Mouse (Mus musculus): ENCODE data around the gene Fkbp6.

Fkbp6 gene

DNA sequence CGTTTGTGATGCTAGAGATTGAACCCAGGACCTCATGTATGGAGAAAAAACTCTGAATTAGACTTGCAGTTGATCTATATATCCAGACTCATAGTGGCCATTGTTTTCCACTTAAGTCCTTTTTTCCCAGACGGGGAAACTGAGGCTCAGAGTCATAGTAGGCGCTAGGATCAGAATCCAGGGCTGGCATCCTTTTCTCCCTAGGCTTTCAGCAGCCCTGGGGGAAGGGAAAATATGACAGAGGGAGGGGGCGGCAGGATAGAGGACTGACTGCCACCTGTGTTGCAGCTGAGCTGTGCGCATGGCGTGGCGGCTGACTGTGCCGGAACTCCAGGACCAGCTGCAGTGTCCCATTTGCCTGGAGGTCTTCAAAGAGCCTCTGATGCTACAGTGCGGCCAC is 3.2 kb upstream of the Fkbp6 start, which contains the start of gene Trim50:
Trim50 (plus strand) TSS at position 301 of the 400 bp plus-strand sequence.
- 69% methylated on average over 9 of the region's 9 CpGs for WGBS

DNA sequence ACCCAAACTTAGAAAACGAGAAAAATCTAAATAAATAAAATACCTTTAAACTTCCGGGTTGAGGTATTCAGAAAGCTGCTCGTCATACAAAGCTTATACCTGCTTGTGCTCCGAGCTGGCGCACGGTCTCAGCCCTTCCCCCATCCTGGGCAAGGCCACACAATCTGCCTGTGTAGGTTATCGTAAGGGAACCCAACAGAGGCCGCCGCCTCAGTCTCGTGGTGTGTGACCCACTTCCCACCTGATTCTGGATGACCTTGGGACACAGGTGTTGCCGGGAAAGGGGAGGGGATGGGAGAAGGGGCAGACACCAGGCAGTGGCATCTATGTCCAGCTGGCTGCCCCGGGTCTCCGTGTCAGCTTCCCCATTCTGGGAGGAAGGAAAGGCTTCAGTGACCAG is 1.8 kb upstream of the Fkbp6 start:
- 89% methylated on average over 13 of the region's 13 CpGs for WGBS

DNA sequence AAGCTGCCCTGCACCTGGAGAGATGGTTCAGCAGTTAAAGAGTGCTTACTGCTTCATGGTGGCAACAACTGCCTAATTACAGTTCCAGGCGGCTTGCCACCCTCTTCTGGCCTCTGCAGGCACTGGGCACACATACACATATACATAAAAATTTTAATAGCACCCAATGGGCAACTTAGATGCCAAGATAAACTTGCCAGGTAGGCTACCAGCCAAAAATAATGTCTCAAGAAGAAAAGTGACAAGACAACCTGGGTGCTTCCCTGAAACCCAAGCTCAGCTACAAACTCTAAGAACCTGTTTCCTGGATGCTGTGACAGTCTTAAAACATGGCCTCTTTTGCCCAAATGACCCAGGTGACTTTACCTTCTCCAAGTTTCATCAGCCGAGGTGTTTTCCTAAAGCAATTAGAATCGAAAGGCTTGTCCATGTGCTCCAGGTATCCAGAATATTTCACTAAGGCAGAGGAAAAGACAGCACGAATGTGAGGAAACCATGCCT is 2.3 kb downstream of the Fkbp6 start:
- 72% methylated on average over 4 of the region's 4 CpGs for WGBS

DNA sequence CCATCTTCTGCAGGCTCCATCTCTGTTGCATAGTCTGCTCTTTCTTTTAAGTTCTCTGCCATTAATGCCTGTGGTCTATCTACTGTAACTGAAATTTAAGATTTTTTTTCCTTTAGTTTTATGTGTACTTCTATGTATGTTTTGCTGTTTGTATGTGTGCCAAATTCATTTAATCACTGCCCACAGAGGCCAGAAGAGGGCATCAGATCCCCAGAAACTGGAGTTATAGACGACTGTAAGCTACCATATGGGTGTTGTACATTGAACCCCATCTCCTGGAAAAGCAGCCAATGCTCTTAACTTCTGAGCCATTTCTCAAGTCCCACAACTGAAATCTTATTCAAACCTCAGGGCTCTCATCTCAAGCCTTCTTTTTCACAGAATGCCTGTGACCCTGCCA is 3.4 kb downstream of the Fkbp6 start:
- 37% methylated on average over 1 of the region's 1 CpGs for WGBS

DNA sequence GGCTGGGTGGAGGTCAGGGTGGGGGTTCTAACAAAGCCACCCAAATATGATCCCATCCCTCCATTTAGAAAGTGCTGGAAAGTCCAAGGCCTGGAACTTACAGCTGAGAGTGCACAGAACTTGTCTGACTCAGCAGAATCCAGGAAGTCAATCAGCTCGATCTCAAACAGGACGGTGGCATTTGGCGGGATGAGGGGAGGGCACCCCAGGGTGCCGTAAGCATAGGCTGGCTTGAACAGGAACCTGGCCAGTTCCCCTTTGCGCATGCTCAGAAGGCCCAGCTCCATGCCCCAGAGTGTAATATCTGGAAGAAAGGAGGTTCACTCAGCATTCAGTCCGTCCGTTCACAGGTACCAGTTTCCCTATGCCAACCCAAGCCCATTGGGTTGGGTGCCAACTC is 3.9 kb downstream of the Fkbp6 start:
- 62% methylated on average over 7 of the region's 7 CpGs for WGBS

DNA sequence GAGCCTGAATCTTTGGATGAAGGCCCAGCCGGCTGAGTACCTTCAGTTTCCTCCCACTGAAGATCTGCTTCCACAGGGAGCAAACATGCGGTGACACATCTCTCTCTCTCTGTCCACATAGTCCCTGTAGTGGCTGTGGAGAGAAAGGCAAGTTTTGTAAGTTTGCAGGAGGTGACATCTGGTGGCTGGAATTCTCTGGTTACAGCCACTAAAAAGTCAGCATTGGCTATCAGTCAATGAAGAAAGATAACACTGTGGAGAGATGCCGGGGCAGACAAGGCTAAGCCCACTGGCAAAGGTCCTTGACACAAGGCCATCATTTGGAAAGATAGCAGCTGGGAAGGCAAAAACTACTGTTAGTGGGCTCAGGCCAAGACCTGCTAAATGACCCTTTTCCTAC is 12.3 kb downstream of the Fkbp6 start:
- WGBS, result 60% methylated on average over 3 of the region's 3 CpGs

DNA sequence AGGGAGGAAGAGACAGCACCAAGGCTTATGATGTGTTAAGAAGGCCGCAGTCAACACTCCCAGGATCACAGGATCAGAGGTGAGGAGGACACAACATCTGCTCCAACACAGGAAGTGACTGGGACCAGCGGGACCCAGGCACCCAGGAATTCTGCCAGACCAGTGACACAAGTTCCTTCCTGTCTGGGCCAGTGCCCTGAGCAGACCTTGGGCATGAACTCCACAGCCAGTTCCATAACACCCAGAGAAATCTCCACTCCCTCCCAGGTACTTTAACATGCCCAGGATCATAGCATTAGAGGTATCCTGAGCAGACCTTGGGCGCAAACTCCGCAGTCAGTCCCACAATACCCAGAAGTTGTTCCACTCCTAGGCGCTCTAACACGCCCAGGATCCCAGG is 18.7 kb downstream of the Fkbp6 start:
- 84% methylated on average over 6 of the region's 6 CpGs for WGBS

DNA sequence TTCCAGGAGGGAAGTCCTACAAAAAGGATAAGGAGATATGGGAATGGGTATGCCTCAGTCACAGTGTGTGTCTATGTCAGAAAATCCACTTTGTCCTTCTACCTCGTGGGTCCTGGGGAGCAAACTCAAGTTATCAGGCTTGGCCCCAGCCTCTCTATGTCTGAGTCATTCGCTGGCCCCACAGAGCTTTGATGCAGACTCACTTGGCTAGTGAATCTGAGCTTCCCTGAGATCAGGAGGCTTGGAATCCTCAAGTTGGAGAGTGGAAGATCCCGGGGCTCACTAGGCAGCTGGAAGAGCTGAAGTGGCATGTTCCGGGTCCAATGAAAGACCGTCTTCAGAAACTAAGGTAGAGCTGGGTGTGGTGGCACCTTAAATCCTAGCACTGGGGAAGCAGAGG is 19.6 kb downstream of the Fkbp6 start:
- 88% methylated on average over 5 of the region's 5 CpGs for WGBS

DNA sequence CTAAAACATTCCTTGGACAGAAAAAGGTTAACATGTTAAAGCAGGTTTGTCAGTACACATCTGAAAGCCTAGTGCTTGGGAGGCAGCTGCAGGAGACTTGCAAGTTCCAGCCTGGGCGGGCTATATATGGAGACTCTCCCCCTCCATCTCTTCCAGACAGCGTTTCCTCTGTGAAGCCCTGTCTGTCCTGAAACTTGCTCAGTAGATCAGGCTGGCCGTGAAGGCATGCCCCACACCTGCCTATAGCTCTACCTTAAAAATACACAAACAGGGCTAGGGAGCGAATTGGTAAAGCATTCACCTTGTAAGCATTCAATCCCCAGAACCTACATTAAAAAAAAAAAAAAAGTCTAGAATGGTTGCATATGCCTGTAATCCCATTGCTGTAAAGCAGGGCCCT is 20.4 kb downstream of the Fkbp6 start:
- WGBS, result 82% methylated on average over 4 of the region's 4 CpGs

DNA sequence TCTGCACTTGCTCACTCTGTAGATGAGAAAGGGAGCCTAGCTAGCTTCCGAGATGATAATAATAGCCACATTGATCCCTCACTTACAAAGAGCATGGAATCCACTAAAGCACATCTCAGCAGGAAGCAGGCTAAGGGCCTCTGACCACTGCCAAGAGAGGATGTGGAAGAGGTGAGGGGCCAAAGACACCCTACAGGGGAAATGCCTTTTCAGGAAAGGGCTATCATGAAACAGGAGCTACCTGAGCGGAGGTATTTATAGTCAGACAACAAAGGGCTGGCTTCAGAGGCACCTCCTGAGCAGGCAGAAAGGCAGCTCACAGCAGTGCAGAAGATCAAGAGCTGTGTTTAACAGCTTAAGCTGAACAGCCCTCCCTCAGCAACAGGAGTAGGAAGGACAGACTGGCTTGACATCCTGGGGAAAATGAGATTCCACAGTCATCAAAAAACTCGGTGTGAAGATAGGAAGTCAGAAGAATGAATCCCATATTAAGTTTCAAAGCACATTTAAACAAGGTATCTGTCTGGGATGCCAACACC is 23.7 kb downstream of the Fkbp6 start:
- WGBS, result 50% methylated on average over 3 of the region's 3 CpGs

DNA sequence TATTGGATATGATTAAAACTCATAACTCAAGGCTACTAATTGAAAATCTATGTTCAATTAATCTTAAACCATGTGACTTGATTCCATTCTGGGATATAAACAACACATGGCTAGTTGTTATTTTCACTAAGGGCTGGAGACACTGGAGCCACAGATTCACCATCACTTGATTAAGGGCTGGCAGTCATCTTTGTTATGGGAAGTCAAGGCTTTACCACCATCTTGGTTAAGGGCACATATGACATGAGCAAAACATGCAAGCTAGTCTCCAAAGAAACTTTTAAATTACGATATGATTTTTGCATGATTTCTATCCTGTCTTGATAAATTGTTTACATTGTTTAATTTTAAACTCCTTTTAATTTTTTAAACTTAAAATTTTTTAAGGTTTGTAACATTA is 27.6 kb downstream of the Fkbp6 start:
- WGBS, result 90% methylated on average over 1 of the region's 1 CpGs

DNA sequence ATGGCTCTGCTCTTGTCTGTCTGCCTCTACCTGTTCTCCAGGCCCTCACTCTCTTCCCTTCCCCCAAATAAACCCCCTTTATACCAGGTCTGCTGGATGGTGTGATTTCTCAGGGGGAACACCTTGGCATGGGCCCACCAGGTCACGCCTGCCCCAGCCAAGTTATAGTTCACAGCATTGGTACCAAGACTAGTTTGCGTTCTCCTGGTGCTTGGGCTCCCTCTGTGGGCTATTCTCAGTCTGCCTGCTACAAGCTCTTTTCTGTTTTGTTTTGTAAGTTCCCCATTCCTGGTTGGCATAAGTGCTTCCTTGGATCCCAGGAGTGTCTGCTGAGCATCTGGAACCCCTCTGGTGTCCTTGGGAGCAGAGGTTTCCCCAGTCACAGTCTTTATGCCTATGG is 30.0 kb downstream of the Fkbp6 start:
- WGBS, result 61% methylated on average over 2 of the region's 2 CpGs

DNA sequence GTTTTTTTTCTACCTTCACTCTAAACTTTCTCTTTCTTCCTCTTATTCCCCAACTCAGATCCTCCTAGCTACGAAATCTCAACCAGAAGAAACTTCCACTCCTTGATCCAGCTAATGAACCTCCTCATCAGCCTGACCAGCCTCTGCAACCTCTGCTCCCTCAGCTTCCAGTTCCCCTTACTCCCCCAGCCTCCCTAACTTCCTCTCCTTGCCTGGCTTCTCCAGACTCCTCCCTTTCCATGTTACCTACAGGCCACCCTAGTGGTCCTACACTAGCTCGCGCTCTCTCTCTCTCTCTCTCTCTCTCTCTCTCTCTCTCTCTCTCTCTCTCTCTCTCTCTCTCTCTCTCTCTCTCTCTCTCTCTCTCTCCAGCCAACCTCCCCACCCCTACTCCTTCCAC is 33.7 kb downstream of the Fkbp6 start:
- WGBS, result 91% methylated on average over 3 of the region's 3 CpGs

DNA sequence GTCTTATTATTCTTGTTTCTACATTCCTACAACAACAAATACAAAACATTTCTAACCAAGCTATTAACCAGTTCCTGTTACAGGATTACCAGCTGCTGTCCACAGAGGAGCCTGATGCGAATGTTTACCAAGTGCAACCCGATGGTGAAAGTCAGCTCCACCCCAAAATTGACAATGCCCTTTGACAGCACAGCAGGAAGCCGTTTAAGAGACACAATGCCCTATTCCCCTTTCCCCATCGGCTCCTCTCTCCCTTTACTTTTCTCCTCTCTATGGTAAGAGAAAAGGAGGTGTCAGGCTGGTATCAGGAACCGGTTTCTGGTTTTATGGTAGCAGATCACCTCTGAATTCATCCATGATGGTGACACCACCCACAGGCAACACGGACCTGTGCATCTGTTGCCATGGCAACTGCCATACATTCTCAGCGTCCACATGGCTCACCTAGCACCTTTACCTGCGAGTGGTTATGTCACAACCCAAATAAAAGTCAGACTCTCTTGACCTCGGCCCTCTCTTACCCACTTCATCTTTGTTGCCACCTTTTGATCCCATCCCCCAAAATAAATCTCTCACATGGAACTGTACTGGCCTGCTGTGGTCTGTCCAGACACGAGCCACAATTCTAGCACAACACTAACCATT is 43.4 kb downstream of the Fkbp6 start:
- WGBS, result 50% methylated on average over 10 of the region's 10 CpGs

DNA sequence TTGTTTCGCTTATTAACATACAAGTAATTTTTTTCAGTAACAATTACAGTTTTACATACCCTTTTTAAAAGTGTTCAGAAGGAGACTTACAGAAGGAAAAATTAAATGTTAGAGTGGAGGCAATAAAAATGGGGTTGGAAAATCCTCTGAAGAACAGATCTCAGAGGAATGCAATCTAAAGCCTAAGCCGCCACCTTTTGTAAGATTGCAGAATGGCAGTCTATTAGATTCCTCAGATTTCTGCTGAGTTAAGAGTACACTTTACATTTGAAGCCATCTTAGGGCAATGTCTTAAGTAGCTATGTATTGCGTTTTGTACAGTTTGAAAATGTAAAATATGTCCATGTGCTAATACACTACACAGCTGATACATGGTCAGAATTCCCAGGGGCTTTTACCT is 47.4 kb downstream of the Fkbp6 start:
- WGBS, result 89% methylated on average over 3 of the region's 3 CpGs

DNA sequence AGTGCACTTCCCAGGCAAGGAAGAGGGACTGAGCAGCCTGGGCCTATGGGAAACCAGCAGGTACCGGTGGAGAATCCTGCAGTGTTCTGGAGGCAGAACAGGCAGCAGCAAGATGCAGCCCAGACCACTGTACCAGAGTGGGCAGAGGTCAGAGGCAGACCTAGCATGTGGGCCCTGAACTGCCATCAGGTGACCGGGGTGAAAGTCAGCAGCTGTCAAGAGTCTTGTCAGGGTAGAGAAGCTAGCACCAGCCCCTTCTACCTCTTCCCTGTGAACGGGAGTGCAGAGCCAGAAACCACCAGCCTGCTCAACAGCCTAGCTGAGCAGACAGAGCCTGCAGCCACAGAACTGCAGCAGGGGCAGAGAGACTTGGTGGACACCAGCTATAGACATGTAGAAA is 47.9 kb downstream of the Fkbp6 start:
- WGBS, result 75% methylated on average over 3 of the region's 3 CpGs

DNA sequence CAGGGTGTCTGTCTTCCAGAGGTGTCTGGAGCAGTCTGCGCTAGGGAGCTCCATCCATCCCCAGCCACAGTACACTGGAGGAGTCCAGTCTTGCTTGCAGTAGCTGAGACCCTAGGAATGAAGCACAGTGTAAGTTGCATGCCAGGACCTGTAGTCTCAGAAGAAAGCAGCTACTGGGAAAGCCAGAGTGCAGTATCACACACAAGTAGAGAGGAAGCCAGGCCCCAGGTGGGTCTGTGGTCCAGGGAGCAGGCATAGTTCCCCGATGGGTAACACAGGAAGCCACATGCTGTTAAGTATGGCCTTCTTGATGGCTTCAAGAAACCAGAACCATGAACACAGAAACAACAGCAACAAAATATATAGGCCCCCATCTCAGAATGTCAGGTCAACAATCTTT is 57.8 kb downstream of the Fkbp6 start:
- 85% methylated on average over 2 of the region's 2 CpGs for WGBS

DNA sequence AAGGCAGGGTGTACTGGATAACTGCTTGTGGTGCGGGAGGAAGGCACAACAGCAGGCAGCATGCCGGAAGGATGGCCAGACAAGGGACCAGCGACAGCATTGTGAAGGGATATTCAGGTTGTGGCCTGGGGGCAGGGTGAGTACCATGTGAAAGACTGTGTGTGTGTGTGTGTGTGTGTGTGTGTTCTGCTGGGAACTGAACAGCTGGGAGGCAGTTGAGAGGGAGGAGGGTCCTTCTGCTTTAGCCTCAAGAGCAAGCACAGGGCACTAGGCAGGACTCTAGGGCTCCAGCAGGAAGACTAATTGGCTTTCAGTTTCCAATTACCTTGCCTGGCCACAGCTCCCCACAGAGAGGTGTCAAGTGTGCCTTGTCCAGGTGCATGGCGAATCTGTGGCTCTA is 58.7 kb downstream of the Fkbp6 start:
- 75% methylated on average over 4 of the region's 4 CpGs for WGBS

DNA sequence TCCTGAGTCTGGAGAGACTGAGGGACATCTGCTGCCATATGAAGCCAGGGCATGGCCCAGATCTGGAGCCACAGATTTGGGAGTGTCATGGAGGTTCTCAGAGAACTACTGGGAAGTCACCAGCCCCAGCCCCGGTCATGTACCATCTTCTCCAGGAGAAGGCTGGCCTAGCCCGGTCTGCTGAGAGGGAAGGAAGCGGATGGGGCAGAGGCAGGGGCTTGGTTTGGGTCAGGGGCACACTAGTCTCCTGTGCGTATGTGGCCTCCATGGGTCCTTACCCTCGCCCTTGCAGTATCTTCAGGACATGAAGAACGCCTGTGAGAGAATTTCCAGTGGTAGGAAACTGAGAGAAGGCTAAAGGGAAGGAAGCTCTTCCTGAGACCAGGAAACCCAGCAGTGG is 59.1 kb downstream of the Fkbp6 start:
- 92% methylated on average over 6 of the region's 6 CpGs for WGBS

DNA sequence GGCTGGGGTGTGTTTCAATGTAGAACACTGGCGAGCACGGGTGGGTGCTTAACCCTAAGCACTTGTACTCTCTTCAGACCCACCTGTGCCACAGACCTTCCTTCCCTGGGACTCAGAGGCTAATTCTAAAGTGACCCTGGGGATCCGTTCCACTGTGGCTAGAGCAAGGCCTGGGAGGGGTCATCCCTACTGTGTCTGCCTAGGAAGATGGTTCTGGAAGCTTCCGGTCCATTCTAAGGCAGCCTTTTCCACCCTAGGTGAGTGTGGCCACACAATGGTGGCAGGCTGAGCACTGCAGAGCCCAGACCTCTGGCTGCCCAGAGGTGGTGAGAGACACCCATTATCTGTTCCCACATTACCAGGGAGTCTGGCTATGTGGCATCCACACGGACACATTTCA is 62.9 kb downstream of the Fkbp6 start:
- 89% methylated on average over 5 of the region's 5 CpGs for WGBS

DNA sequence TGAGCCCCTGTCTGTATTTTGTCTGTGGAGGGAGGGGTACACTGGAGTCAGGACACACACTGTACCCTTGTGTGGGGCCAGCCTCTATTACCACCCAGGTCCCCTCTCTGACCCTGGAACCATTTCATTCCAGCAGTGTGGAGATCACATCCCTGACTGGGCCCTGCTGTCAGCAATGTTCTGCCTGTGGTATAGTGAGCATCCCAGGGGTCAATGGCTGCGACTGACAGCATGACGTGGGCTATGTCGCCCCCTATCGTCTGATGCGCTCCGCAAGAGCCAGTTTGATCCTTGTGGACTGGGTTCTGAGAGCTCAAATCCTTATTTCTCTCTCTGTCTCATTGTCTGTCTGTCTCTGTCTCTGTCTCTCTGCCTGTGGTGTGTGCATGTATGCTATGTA is 63.7 kb downstream of the Fkbp6 start:
- WGBS, result 16% methylated on average over 6 of the region's 6 CpGs

DNA sequence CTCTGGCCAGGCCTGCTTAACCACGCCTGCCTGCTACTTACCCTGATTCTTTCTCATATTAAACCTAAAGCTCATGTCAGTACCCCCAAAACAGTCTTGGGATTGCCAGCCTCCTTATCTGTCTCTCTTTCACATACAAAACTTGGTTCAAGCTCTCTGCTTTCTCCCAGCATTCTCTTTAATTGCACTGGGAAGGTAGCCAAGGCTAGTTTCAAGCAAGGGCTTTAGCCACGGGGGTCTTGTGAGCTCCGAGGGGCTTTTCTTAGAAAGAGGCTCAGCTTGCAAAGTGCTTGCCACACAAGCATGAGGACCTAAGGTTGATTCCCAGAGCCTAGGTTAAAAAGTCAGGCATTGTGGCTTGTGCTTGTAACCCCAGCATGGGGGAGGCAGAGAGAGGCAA is 64.6 kb downstream of the Fkbp6 start:
- 58% methylated on average over 3 of the region's 3 CpGs for WGBS

DNA sequence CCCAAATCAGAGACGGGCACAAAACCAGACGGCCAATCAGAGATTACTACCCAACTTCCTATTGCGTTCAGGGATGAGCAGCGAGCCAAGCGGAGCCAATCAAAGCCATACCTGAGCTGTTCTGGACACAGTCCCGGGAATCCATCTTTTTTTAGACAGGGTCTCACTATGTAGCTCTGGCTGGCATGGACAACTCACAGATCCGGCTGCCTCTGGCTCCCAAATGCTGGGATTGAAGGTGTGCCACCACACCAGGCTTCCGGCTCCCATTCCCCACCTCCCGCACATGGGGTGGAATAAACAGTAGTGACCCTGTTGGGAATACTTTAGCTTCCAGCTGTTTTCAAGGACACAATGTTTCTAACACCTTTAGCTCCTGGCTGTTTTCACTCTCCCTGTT is 69.6 kb downstream of the Fkbp6 start:
- 61% methylated on average over 9 of the region's 9 CpGs for WGBS

DNA sequence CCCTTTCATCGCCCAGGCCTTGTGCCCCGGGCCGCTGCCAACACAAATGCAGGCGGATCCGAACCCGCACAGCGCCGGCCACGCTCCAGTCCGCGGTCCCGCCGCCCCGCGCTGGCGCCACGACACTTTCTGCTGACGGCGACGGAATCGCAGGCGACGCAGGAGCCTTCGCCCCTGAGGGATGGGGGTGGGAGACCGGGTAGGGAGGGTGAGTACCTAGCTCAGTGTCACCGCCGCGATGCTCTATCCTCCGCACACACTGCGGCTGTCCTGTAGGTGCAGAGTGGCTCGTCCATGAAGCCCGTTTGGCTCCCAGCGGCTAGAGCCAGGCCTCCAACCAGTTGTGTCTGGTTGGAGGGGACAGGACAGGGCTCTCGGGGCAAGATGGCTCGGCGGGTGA is 73.2 kb downstream of the Fkbp6 start:
- 13% methylated on average over 36 of the region's 36 CpGs for WGBS
